Mouse (Mus musculus): Measurements from ENCODE around the gene Ggct. TPM values are rescaled to one million over a fixed set of nuclear protein-coding genes. Genes with fewer than 3 reads are reported as not detected.

Gene Ggct
- polyA plus RNA-seq, 1 experiment from 2014 or later, result 9.0 TPM

GRCm38 (mm10) chr6:54988141-54988540 lies 4.6 kb downstream of the Ggct start:
- H3K4me2 ChIP-seq, result no peak overlapping the region

DNA sequence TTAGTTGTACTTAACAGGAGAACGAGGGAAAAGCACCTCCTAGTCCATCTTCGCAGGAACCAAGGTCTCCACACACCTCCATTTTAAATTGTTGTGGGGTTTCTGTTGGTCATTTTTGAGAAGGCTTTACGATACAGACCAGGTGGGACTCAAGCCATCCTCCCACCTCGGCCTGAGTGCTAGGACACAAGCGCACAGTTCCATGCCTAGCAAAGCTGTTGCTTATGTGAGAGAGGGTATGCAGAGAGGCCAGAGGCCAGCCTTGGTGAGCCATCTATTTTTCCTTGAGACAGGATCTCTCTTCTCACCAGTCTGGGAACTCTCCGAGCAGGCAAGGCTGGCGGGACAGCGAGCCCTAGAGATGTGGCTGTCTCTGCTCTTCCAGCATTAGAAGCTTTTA lies 8.7 kb downstream of the Ggct start:
- no peaks in the 10 kb centered on the region for H3K27me3 ChIP-seq
- H3K36me3 ChIP-seq, result no peaks in the 10 kb centered on the region
- 93% methylated on average over 8 of the region's 8 CpGs for WGBS
- H3K9ac ChIP-seq, result no peak overlapping the region
- H3K9me3 ChIP-seq (replicated peaks), result 0 out of 2 replicates have a peak, but pooled peaks cover 3% of the 10 kb centered on the region
- no peak for ATAC-seq (replicated peaks; ENCODE audit: low FRiP score)
- H3K27ac ChIP-seq, result no peak overlapping the region
- H3K4me1 ChIP-seq, result no peaks in the 10 kb centered on the region
- H3K4me3 ChIP-seq (replicated peaks), result no peak overlapping the region
- H3K4me2 ChIP-seq, result no peak overlapping the region

More at GRCm38 (mm10) chr6:54988141-54988540, 4.6 kb downstream of the Ggct start:
- Histone ChIP-seq H3K4me1 (peaks cover 10% of the 10 kb centered on the region), H3K4me3 (replicated peaks) (no peak overlapping the region), H3K9me3 (replicated peaks) (no peaks in the 10 kb centered on the region), H3K9ac (no peak overlapping the region), H3K36me3 (no peaks in the 10 kb centered on the region), H3K27ac (no peak overlapping the region), H3K27me3 (no peaks in the 10 kb centered on the region)
- WGBS, result 86% methylated on average over 6 of the region's 6 CpGs
- no peak for ATAC-seq (replicated peaks; ENCODE audit: low FRiP score)

DNA sequence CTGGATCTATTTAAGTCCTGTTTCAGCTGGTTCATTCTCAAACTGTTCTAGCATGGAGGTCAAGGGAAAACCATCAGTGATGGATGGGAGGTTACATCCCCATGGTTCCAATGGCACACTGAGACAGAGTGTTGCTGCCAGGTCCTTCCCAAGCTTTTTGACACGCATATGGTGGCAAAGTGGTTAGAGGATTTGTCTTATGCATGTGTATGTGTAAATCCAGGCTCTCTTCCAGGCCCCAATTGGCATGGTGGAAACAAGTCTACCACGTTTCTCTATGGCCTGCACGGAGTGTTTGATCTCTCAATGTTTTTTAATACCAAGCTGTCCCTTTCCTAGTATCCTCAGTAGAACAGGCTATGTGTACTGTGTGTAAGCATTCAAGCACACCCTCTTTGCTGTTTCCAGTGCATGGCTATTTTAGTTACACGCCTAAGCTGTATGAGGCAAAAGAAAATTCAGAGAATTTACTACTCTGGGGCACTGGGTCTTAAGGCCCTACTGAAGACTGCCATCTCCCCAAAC lies 9.2 kb downstream of the Ggct start:
- Histone ChIP-seq H3K9ac (no peak overlapping the region), H3K9me3 (replicated peaks) (0 out of 2 replicates have a peak, but pooled peaks cover 3% of the 10 kb centered on the region), H3K4me2 (no peak overlapping the region), H3K27me3 (no peaks in the 10 kb centered on the region), H3K4me3 (replicated peaks) (no peak overlapping the region), H3K27ac (no peak overlapping the region), H3K36me3 (no peaks in the 10 kb centered on the region), H3K4me1 (no peaks in the 10 kb centered on the region)
- no peak for ATAC-seq (replicated peaks; ENCODE audit: low FRiP score)
- 94% methylated on average over 4 of the region's 4 CpGs for WGBS

- Histone ChIP-seq H3K27me3 (no peaks in the 10 kb centered on the region), H3K36me3 (no peaks in the 10 kb centered on the region)
- WGBS, result 97% methylated on average over 6 of the region's 6 CpGs
Observed at GRCm38 (mm10) chr6:54979426-54979825, 13.3 kb downstream of the Ggct start.

DNA sequence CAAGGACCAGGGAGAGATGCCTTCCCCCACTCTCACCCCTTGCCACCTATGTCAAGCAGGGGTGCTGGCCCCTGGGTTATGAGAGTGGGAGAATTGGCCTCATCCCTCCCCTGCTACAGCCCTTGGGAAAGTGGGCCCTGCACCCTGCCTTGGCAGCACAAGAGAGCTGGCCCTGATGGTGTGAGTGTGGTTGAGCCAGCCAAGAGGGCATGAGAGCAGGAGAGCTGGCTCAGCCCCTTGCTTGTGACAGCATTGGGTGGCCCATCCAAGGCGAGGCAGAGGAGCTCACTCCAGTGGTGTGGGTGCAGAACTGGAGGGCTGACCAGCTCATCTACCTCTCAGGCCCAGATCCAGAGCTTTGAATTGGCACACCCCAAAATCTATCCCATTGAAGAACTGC lies 17.1 kb downstream of the Ggct start:
- WGBS, result 87% methylated on average over 1 of the region's 1 CpGs
- Histone ChIP-seq H3K27me3 (peaks cover 10% of the 10 kb centered on the region; the same call in 1 of the 2 replicates), H3K9ac (no peak overlapping the region), H3K27ac (no peak overlapping the region), H3K4me3 (replicated peaks) (no peak overlapping the region), H3K4me1 (peaks cover 12% of the 10 kb centered on the region; the same call in 1 of the 2 replicates), H3K9me3 (replicated peaks) (0 out of 2 replicates have a peak, but pooled peaks cover 3% of the 10 kb centered on the region), H3K4me2 (no peak overlapping the region), H3K36me3 (no peaks in the 10 kb centered on the region)
- ATAC-seq (replicated peaks; ENCODE audit: low FRiP score), result no peak

More at GRCm38 (mm10) chr6:54979426-54979825, 13.3 kb downstream of the Ggct start:
- no peak for ATAC-seq (replicated peaks; ENCODE audit: low FRiP score)
- no peak overlapping the region for H3K4me2 ChIP-seq
- H3K9ac ChIP-seq, result no peak overlapping the region
- 0 out of 2 replicates have a peak, but pooled peaks cover 3% of the 10 kb centered on the region for H3K9me3 ChIP-seq (replicated peaks)
- H3K4me3 ChIP-seq (replicated peaks), result no peak overlapping the region
- H3K4me1 ChIP-seq, result no peaks in the 10 kb centered on the region
- H3K27ac ChIP-seq, result no peak overlapping the region

GRCm38 (mm10) chr6:54974501-54974900 lies 18.2 kb downstream of the Ggct start:
- Histone ChIP-seq H3K4me1 (peaks cover 12% of the 10 kb centered on the region; the same call in 1 of the 2 replicates), H3K4me3 (replicated peaks) (no peak overlapping the region), H3K9ac (no peak overlapping the region), H3K27me3 (peaks cover 21% of the 10 kb centered on the region), H3K4me2 (no peak overlapping the region), H3K9me3 (replicated peaks) (no peaks in the 10 kb centered on the region), H3K27ac (no peak overlapping the region), H3K36me3 (no peaks in the 10 kb centered on the region)
- no peak for ATAC-seq (replicated peaks; ENCODE audit: low FRiP score)
- 72% methylated on average over 5 of the region's 5 CpGs for WGBS

DNA sequence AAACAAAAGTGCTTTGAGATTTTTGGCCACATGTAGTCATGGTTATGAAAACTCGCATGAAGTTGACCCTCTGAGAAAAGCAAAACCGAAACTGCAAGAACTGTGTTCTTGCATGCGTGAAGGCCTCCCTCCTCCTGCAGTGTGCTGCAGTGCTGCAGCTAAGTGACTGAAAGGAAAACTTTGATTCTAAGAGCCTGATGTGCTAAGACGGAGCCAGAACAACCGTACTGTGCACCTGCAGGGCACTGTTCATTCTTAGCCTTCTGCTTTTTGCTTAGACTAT lies 19.9 kb downstream of the Ggct start:
- H3K9me3 ChIP-seq (replicated peaks), result no peaks in the 10 kb centered on the region
- peak overlapping the region; percentile 62 for H3K4me3 ChIP-seq (replicated peaks)
- H3K27ac ChIP-seq, result no peak overlapping the region
- H3K4me2 ChIP-seq, result peak overlapping the region; percentile 87
- peaks cover 23% of the 10 kb centered on the region for H3K27me3 ChIP-seq
- no peak; the same call in 1 of the 2 replicates for ATAC-seq (replicated peaks; ENCODE audit: low FRiP score)
- H3K36me3 ChIP-seq, result no peaks in the 10 kb centered on the region
- peaks cover 12% of the 10 kb centered on the region; the same call in 1 of the 2 replicates for H3K4me1 ChIP-seq
- WGBS, result 8% methylated on average over 5 of the region's 5 CpGs
- no peak overlapping the region; the same call in 1 of the 2 replicates for H3K9ac ChIP-seq

GRCm38 (mm10) chr6:54972111-54972928 lies 20.4 kb downstream of the Ggct start, which contains the start of gene Nod1:
Gene Nod1, minus strand, starts transcription at chr6:54972612.
- H3K27ac ChIP-seq, result peak within 1 kb of the TSS; percentile 45
- H3K4me3 ChIP-seq (replicated peaks), result peak within 1 kb of the TSS; percentile 62
- ATAC-seq (replicated peaks; ENCODE audit: low FRiP score), result peak; percentile 92
- no peaks in the 10 kb centered on the region for H3K9me3 ChIP-seq (replicated peaks)
- peak within 1 kb of the TSS; percentile 56 for H3K9ac ChIP-seq
- peaks cover 12% of the 10 kb centered on the region; the same call in 1 of the 2 replicates for H3K4me1 ChIP-seq
- no peaks in the 10 kb centered on the region for H3K36me3 ChIP-seq
- H3K27me3 ChIP-seq, result peaks cover 27% of the 10 kb centered on the region
- peak within 1 kb of the TSS; percentile 87 for H3K4me2 ChIP-seq
- 2% methylated on average over 53 of the region's 53 CpGs for WGBS

DNA sequence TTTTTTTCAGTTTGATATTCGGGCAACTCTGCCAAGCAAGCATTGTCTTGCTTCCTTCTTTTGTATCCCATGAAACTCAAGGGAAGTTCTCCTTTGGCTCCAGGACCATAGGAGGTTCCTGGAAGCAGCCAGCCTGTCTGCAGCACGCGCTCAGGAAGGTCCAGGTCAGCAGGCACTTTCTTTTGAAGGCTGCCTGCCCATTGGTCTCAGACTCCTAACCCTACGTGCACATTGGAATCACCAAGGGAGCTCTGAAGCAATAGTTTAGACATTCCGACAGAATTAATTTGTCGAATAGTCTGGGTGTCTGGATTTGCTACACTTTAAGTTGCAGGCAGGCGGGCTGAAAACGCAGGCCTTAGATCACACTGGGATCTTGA lies 21.0 kb downstream of the Ggct start:
- Histone ChIP-seq H3K9ac (peak overlapping the region; percentile 56), H3K4me3 (replicated peaks) (peak overlapping the region; percentile 62), H3K4me2 (peak overlapping the region; percentile 87), H3K27ac (peak overlapping the region; percentile 45), H3K27me3 (peaks cover 27% of the 10 kb centered on the region), H3K9me3 (replicated peaks) (no peaks in the 10 kb centered on the region), H3K4me1 (peaks cover 12% of the 10 kb centered on the region; the same call in 1 of the 2 replicates), H3K36me3 (no peaks in the 10 kb centered on the region)
- 16% methylated on average over 8 of the region's 8 CpGs for WGBS
- 0 out of 2 replicates have a peak, but pooled peaks have one; percentile 10 for ATAC-seq (replicated peaks; ENCODE audit: low FRiP score)

DNA sequence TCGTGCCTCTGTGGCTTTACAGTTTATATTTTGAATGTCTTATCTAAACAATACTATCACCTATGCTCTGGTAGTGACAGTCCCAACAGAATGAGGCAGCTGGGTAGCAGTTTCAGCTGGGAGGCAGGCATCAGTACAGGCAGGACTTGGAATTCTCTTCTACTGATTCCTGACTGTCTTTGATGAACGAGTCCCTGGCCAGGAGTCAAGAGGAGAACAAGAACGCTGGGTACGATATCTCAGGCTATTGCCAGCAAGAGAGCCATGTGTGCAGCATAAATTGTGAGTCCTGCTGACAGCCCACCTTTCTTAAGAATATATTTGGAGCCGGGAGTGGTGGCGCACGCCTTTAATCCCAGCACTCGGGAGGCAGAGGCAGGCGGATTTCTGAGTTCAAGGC lies 22.2 kb downstream of the Ggct start:
- ATAC-seq (replicated peaks; ENCODE audit: low FRiP score), result no peak
- Histone ChIP-seq H3K4me1 (peaks cover 12% of the 10 kb centered on the region; the same call in 1 of the 2 replicates), H3K9me3 (replicated peaks) (no peaks in the 10 kb centered on the region), H3K27ac (no peak overlapping the region), H3K4me3 (replicated peaks) (no peak overlapping the region), H3K36me3 (no peaks in the 10 kb centered on the region), H3K27me3 (peaks cover 27% of the 10 kb centered on the region), H3K9ac (no peak overlapping the region), H3K4me2 (no peak overlapping the region)
- 76% methylated on average over 9 of the region's 9 CpGs for WGBS

GRCm38 (mm10) chr6:54969801-54970200 lies 22.9 kb downstream of the Ggct start:
- WGBS, result 74% methylated on average over 2 of the region's 2 CpGs

GRCm38 (mm10) chr6:54967591-54967990 lies 25.2 kb downstream of the Ggct start:
- Histone ChIP-seq H3K4me2 (no peak overlapping the region), H3K9ac (no peak overlapping the region), H3K36me3 (no peaks in the 10 kb centered on the region), H3K9me3 (replicated peaks) (no peaks in the 10 kb centered on the region), H3K27ac (no peak overlapping the region), H3K27me3 (peaks cover 23% of the 10 kb centered on the region), H3K4me1 (peaks cover 9% of the 10 kb centered on the region; the same call in 1 of the 2 replicates), H3K4me3 (replicated peaks) (no peak overlapping the region)
- no peak for ATAC-seq (replicated peaks; ENCODE audit: low FRiP score)
- 28% methylated on average over 10 of the region's 10 CpGs for WGBS

More at GRCm38 (mm10) chr6:54969801-54970200, 22.9 kb downstream of the Ggct start:
- no peak overlapping the region for H3K4me2 ChIP-seq
- no peak overlapping the region for H3K27ac ChIP-seq
- H3K9me3 ChIP-seq (replicated peaks), result no peaks in the 10 kb centered on the region
- H3K4me3 ChIP-seq (replicated peaks), result no peak overlapping the region
- H3K4me1 ChIP-seq, result peaks cover 12% of the 10 kb centered on the region; the same call in 1 of the 2 replicates
- no peak overlapping the region for H3K9ac ChIP-seq
- ATAC-seq (replicated peaks; ENCODE audit: low FRiP score), result no peak
- H3K27me3 ChIP-seq, result peaks cover 27% of the 10 kb centered on the region
- H3K36me3 ChIP-seq, result no peaks in the 10 kb centered on the region
